Mouse (Mus musculus): ENCODE results near the gene Aff4. TPM values are rescaled to one million over a fixed set of nuclear protein-coding genes. Genes with fewer than 3 reads are reported as not detected.
"Not testable (repeated sequence)": the region's sequence is repeated elsewhere in the genome, so short reads cannot be mapped to it uniquely, and the experiment has no call there.

Aff4 gene
- total RNA-seq (2022), result 100 to 1,000 TPM; 151 to 228 (median 194) TPM

DNA sequence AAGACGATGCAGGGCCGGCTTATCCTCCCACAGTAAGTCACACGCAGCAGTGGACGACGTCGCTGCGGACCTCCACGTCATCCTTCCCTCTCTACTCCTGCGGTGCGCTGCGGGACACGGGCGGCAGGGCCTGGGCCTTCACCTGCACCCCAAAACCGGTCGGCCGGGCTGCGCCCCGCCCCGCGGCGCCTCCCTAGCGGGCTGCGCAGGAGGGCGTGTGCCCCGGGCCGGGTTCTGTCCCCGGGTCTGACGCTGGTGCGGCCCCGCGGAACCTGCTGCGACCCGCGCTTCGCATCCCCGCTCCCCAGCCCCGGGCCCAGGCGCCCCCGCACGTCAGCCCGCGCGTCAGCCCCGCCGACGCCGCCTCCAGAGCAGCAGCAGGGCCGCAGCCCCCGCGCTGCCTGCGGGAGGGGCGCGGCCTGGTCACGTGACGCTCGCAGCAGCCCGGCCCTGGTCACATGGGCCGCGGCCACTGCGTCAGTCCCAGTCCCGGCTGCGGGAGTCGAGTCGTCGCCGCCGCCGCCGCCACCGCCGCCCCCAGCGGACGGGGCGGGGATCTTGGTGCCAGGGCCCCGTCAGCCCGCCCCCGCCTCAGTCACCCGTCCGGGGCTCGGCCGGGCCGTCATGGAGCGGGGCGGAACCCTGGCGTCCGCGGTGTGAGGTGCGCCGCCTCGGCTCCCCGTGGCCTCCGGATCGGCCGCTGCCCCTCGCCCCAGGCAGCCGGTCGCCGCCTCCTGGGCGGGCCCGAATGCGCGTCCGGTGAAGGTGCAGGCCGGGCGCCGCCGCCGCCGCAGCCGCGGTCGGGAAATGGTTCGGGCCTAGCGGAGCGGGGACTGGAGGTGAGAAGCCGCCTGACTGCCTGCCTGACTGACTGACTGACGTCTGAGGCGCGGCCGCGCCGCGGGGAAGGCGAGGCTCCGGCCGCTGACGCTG lies at the start of gene Aff4:
Gene Aff4, plus strand, starts transcription at position 543 of the 933 bp plus-strand sequence.
- DNase-seq (ENCODE audit: low spot score in 2 of 2), result peak; percentile 77 to 92

DNA sequence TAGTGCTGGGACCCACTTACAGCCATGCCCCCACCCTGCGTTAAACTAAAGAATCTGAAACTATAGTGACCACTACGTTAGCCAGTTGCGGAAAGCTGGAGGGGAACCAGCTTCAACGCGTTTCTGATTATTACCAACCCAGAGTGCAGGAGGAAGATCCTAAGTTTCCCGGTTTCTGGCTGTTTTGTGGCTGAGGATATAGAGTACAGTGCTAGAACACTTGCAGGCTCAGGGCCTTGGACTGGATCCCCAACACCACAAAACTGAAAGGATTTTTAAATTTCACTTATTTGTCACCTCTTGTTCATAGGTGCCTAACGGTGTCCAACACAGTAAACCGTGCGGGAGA lies 49.5 kb upstream of the Aff4 start:
- DNase-seq (ENCODE audit: low spot score in 2 of 2), result no peak

DNA sequence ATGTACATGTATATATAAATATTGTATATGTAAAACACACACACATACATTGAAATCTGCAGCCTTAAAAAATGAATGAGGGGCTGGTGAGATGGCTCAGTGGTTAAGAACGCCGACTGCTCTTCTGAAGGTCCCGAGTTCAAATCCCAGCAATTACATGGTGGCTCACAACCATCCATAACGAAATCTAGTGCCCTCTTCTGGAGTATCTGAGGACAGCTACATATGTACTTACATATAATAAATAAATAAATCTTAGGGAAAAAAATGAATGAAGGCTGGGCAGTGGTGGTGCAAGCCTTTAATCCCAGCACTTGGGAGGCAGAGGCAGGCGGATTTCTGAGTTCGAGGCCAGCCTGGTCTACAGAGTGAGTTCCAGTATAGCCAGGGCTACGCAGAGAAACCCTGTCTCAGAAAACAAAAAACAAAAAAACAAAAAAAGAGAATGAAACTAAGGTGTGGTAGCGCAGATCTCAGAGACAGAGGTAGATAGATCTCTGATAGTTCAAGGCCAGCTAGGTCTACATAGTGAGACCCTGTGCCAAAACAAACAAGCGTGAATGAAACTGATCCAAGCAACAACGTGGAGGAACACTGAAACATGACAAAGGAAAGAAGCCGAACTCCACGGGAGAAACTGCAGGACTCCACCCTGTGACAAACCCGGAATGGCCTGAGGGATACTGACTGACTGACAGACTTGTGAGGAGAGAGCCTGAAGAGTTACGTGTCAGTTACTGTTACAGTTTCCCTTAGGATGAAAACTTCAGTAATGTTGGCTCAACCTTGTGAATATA lies 46.4 kb upstream of the Aff4 start:
- no peak for DNase-seq (ENCODE audit: low spot score in 2 of 2)

DNA sequence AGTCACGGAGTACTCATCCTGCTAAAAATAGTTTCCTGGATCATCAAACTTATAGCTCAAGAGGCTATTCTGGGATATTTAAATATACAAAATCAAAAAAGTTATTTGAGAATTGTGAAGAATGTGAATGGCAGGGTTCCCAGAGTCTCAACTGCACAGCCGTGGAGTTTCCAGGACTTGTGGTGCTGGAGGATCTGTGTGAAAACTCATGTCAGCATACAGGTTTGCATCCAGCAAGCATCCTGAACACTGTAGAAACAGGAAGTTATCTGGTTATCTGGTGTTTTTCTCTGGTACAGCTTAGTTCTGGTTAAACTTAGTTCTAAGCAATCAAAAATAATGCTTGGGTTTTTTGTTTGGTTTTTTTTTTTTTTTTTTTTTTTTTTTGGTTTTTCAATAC lies 43.7 kb upstream of the Aff4 start:
- DNase-seq (ENCODE audit: low spot score in 2 of 2), result no peak

DNA sequence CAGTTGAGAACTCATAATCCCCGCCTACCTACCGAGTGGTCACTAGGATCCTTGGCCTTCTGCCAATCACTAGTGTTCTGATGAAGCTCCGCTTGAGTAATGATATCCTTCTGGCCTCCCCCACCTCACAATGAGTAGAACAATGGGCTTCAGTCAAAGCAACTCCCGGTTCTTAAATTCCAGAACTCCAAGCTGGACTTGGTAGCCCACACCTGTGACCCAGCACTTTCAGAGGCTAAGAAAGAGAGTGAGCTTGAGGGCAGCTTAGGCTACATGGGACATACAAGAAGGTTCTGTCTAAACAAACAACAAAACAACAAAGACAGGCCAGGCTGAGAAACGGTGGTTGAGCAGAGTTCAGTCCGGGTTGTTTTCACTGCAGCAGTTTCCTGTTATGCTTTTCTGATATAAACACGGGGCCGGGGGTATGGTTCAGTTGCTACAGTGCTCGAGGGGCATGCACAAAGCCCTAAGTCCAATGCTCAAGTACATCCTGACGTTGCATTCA lies 43.0 kb upstream of the Aff4 start:
- DNase-seq (ENCODE audit: low spot score in 2 of 2), result no peak

DNA sequence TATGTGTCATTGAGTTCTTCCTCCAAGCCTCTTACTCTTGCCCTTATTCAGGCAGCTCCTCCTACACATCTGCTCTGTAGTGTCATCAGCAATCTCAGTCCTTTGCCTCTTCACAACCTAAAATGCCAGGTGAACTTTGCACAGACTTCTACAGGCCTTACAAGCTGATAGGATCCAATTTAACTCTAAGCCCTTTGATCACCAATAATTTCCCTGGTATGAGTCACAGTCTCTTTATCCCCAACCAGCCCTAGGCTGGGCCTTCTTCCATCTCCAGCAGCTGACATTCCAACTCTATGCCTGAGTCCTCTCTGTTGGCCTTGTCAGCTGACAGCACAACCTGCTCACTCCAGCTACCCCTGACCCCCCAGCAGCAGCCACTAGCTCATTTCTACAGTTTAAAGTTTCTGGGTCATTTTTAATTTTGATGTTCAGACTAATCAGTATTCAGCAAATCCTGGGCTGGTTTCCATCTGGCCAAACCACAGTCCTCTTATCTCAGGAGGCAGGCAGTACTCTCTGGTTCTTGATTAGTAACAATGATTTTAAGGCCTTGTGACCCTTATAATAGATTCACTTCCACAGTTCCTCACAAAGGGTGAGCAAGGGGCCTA lies 42.3 kb upstream of the Aff4 start:
- no peak for DNase-seq (ENCODE audit: low spot score in 2 of 2)

DNA sequence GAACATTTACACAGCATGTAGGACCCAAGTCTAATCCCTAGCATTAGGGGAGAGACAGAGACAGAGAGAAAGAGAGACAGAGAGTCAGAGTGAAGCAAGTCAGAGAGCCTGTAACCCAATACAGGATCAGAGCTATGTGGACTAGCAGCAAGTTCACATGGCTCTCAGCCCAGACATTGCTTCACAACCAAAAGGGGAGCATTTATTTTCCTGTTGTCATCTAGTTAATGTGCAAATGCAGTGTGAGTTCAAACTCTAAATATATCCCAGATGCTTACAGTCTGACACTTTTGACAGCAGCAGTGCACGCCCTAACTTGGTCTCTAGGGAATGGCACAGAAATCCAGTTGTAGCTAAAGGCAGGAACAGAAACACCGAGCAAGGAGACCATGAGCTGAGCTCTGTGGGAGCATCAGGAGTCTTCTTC lies 41.7 kb upstream of the Aff4 start:
- no peak for DNase-seq (ENCODE audit: low spot score in 2 of 2)

DNA sequence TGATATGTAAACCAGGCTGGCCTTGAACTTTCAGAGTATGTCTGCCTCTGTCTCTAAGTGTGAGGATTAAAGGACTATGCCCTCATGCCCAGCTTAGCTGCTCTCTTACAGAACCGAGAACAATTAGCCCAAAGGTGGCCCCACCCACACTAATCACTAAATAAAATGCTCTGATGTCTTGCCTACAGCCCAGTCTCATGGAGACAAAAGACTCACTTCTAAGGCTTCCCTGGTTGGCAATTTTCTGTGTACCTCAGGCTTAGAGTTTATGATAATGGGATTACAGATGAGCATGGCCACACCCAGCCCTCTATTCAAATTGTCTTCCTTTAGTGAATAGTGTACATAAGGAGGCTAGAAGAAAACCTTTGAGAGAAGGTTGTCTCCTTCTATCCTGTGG lies 39.2 kb upstream of the Aff4 start:
- DNase-seq (ENCODE audit: low spot score in 2 of 2), result no peak

DNA sequence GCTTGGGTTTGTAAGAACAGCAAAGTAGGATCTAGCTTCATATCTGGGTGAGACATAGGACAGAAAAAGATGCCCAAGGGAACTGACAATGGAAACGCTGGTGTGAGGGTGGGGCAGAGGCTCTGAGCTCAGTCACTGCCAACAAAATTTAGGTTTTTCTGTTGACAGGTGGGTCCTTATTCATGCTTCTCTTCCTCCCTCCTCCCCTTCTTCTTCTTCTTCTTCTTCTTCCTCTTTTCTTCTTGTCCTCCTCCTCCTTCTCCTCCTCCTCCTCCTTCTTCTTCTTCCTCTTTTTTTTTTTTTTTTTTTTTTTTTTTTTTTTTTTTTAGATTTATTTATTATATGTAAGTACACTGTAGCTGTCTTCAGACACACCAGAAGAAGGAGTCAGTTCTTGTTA lies 37.8 kb upstream of the Aff4 start:
- not testable (repeated sequence) for DNase-seq (ENCODE audit: low spot score in 2 of 2)

DNA sequence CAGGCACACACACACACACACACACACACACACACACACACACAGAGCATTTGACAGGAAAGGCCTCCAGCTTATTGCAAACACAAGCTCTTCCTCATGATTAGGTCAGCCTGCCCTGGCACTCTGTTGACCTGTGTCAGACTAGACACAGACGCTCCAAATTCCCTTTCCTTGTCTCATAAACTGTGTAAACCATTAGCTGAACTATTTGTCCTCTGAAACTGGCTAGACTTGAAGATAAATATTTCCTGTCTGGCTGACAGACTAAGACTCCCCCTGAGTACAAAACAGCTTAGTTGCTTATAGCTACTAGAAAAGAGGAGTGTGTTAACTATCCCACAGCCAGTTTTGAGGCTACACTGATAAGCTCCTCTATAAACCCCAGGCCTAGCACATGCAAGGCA lies 35.9 kb upstream of the Aff4 start:
- DNase-seq (ENCODE audit: low spot score in 2 of 2), result no peak

DNA sequence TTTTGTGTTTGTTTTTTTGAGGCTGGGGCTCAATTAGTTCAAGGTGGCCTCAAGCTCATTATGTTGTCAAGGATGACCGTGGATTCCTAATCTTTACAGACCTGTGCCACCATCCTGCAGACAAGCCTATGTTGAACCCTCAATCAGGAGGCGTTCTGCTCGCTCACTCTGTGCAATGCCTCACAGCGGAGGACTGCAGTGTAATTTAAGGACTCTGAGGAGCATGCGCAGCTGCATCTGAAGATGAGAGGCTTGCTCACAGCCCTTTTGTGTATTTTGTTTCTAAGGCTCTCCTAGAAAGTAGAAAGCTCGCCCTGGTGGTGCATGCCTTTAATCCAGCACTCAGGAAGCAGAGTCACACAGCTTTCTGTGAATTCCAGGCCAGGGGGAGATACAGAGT lies 33.6 kb upstream of the Aff4 start:
- no peak for DNase-seq (ENCODE audit: low spot score in 2 of 2)

DNA sequence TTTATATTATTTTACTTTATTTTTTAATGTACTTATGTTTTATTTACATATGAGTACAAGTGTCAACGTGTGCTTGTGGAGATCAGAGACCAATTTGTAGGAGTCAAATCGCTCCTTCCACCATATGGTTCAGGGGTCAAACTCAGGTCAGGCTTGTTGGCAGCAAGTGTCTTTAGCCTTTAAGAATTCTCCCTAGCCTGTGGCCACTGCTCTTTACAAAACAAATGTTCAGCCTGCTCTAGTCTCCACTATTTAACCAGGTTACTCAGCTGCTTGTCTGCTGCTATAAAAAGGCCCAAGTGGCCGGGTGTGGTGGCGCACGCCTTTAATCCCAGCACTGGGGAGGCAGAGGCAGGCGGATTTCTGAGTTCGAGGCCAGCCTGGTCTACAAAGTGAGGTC lies 32.6 kb upstream of the Aff4 start:
- DNase-seq (ENCODE audit: low spot score in 2 of 2), result no peak

DNA sequence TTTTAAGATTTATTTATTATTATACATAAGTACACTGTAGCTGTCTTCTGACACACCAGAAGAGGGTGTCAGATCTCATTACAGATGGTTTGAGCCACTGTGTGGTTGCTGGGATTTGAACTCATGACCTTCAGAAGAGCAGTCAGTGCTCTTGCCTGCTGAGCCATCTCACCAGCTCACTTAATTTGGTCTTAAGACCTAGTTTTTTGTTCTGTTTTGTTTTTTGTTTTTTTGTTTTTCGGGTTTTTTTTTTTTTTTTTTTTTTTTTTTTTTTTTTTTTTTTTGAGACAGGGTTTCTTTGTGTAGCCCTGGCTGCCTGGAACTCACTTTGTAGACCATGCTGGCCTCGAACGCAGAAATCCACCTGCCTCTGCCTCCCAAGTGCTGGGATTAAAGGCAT lies 32.1 kb upstream of the Aff4 start:
- not testable (repeated sequence) for DNase-seq (ENCODE audit: low spot score in 2 of 2)

DNA sequence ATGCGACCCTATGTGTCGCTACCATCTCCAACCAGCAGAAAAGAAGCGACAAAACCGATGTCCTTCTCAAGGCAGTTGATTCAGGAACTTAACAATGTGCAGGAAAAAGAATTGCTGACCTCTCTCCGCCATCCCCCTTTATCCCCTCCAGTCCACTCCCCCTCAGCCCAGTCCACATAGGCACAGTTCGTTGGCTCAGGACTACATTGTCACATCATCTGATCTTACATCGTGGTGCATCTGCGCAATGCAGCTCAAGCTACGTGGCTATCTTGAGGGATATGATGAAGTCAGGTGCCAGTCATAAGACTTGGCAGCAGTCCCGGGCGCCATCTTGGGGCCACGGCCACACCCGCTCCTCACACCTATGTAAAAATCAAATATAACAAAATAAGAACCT lies 30.8 kb upstream of the Aff4 start:
- DNase-seq (ENCODE audit: low spot score in 2 of 2), result not testable (repeated sequence)

DNA sequence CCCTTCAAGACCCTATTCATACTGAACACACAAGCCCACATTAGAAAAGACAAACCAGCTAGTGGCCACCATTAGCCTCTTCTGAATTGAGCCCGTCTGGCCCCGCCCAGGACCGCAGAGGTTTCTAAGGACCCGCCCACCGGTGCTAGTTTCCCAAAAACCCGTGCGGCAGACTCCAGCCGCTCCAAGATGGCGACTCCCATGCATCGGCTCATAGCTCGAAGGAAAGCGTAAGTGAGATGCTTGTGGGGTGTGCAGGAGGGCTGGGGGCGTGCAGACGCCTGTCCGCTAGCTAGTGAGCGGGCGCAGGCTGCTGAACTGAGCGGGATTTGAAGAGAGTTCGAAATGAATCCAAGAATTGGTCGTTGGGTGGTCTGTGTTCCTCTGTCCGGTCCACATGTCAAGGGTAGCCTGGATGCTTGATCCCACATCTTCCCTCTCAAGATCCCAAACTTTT lies 26.1 kb upstream of the Aff4 start, which contains the start of gene Zcchc10:
Gene Zcchc10, plus strand, starts transcription at position 168 of the 457 bp plus-strand sequence.
- peak; percentile 77 to 83 for DNase-seq (ENCODE audit: low spot score in 2 of 2)

DNA sequence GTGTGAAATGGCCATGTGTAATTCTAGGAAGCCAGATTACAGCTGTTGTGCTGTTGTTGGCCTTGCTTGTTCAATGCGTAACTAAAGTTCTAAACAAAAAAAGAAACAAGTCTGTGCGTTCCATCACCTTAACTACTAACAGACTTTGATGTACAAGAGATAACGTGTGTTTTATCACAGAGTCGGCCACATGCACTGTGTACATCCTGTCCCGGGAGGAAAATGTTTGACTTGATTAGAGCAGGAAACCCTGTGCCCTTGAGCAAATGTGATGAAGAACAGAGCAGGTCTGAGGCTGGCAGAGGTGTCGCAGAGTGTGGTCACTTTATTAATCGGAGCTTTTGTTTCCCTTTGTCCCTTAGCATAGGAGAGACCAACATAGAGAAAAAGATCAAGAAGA lies 20.3 kb upstream of the Aff4 start:
- no peak for DNase-seq (ENCODE audit: low spot score in 2 of 2)

DNA sequence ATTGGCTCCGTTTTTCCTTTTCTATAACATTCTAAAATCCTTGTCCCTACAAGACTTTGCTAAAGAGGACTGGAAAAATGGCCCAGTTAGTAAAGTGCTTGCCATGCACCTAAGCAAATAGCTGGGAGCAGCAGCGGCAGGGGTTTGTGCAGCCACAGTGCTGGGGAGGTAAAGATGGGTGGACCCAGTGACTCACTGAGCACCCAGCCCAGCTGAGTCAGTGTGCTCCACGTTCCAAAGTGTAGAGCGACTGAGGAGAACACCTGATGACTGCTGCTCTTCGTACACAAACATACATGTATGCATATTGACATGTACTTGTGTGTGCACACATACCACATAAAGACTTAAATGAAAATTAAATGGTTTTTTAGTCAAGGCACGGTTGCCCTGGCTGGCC lies 19.5 kb upstream of the Aff4 start:
- no peak for DNase-seq (ENCODE audit: low spot score in 2 of 2)

DNA sequence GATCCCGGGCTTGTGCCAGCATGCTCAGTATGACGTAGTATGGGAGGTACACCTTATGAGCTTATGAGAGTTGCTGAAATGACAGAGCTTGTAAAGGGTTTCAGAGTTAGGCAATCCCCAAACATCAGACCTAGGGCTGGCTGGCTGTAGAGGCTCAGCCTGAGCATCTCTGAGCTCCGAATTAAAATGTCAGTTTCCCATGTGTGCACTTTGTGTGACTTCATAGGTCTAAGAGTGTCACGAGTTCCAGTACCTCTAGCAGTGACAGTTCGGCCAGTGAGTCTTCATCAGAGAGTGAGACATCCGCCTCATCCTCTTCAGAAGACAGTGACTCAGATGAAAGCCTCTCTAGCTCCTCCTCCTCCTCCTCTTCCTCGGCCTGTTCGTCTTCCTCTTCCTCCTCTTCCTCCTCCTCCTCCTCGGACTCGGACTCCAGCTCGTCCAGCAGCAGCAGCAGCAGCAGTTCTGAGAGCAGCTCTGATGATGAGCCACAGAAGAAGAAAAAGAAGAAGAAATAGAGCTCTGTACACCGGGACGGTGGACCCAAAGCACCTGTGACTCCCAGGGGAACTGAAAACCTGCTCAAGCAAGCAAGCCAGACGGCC lies 18.5 kb upstream of the Aff4 start:
- no peak for DNase-seq (ENCODE audit: low spot score in 2 of 2)

DNA sequence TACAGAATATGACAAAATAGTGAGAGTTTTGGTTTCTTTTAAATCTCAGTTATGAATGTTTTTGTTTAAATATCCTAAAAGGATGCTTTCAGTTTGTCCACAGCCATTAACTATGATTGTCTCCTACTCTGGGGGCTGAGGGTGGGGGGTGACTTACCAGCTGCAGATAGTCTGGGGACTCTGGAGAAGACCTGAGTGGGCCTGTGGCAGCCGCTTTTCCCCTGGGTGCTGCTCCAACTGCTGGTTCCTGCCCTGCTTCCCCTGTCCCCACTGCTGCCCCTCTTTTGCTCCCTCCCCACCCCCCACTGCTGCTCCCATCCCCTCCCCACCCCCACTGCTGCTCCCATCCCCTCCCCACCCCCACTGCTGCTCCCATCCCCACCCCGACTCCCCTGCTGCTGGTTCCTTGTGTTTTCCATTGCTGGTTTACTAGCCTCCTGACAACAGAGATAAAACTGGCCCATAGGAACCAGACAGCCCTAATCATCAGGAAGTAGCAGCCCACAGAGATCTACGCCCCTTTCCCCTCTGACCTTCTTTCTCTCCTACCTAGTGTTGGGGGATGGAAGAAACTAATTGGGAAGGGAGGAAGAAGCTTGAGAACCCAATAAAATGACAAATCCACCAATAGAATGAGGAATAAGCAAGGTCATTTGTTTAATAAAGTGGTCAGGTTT lies 15.0 kb upstream of the Aff4 start:
- no peak for DNase-seq (ENCODE audit: low spot score in 2 of 2)

DNA sequence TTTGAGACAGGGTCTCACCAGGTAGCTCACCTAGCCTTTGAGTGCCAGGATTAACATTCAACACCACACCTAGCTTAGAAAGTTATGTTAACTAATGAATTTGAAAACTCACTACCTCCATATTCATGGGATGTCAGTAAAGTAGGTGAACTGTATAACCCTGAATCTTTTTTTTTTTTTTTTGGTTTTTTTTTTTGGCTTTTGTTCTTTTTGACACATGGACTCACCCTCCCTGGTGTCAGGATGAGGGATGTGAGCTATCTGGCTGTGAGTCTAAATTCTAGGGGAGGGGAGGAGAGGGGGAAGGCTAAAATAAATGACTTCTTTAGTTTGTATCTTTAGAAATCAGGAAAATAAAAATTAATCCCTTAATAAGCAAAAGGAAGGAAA lies 14.5 kb upstream of the Aff4 start:
- DNase-seq (ENCODE audit: low spot score in 2 of 2), result no peak

DNA sequence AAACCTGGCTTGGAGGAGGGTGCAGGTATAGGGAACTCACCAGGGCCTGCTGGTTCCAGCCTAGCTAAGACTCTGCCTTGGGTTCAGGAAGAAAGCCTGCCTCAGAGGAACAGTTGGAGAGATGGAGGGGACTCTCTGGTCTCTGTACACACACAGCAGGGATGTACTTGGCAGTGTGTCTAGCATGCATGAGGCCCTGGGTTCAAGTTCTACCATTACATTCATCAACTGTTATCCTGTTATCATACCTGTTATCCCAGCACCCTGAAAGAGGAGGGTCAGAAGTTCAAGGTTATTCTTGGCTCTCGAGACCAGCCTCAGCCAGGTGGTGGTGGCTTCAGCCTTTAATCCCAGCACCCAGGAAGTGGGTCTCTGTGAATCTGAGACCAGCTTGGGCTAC lies 13.7 kb upstream of the Aff4 start:
- DNase-seq (ENCODE audit: low spot score in 2 of 2), result no peak

Measured in left cerebral cortex, adult 8-10 months (tissue).